Mouse (Mus musculus): ENCODE measurements around the gene Ifngr2.

GRCm38 (mm10) chr16:91593262-91593661, 46.4 kb downstream of the Ifngr2 start:
- TF ChIP-seq POLR2A (IDR thresholded peaks at IDR 0.05; ENCODE audit: extremely low read depth, insufficient read depth, low read length) (no peak), CTCF (IDR thresholded peaks at IDR 0.05; ENCODE audit: low read depth, low read length) (no peak)

Data from liver, adult 2 months (tissue).